Mouse (Mus musculus) erythroblast, embryonic 14.5 days (primary cell): ENCODE measurements around the gene Akirin1. TPM values are rescaled to one million over a fixed set of nuclear protein-coding genes. Genes with fewer than 3 reads are reported as not detected.

Source experiments
- H3K27me3 ChIP-seq: 2 replicates; pipeline ENCODE4 v1.6.1; 2012; ENCODE audit warnings: inconsistent platforms; ENCODE audit not compliant: control insufficient read depth
- H3K36me3 ChIP-seq: 2 replicates; pipeline ENCODE4 v1.6.1; 2012; ENCODE audit warnings: mild to moderate bottlenecking, inconsistent platforms; ENCODE audit not compliant: control insufficient read depth
- H3K4me1 ChIP-seq: 2 replicates; pipeline ENCODE4 v1.6.1; 2012; ENCODE audit warnings: inconsistent platforms; ENCODE audit not compliant: control insufficient read depth
- H3K4me3 ChIP-seq: replicated peaks from 2 replicates; pipeline ENCODE3; 2012; ENCODE audit warnings: moderate library complexity, mild to moderate bottlenecking, inconsistent platforms
- H3K9me3 ChIP-seq: 2 replicates; pipeline ENCODE4 v1.6.1; 2012; ENCODE audit warnings: low read length, inconsistent platforms, mixed read lengths; ENCODE audit not compliant: control insufficient read depth
- GATA1 ChIP-seq: IDR thresholded peaks from 2 replicates; pipeline ENCODE4 v1.6.1; 2012; ENCODE audit warnings: low read length, inconsistent platforms, mixed read lengths
- TAL1 ChIP-seq: IDR thresholded peaks from 3 replicates; pipeline ENCODE4 v1.6.1; 2012; ENCODE audit warnings: low read length, inconsistent platforms, mixed read lengths
- polyA plus RNA-seq: library from polyadenylated mRNA; stranded (reverse); fragments of >175 nt; gene quantifications from 2 replicates; pipeline ENCODE4 v1.2.3, GENCODE M21; 2012

The Akirin1 gene
- polyA plus RNA-seq, 1 experiment: 16.4 TPM

- H3K36me3 ChIP-seq: no peaks in the 10 kb centered on the region
- TF ChIP-seq TAL1: no peak
- H3K27me3 ChIP-seq: peaks cover 32% of the 10 kb centered on the region
- H3K9me3 ChIP-seq: no peaks in the 10 kb centered on the region
- no peaks in the 10 kb centered on the region for H3K4me1 ChIP-seq
- H3K4me3 ChIP-seq: no peak overlapping the region
Observed at GRCm38 (mm10) chr4:123692071-123692470, 58.1 kb downstream of the Akirin1 start.

DNA sequence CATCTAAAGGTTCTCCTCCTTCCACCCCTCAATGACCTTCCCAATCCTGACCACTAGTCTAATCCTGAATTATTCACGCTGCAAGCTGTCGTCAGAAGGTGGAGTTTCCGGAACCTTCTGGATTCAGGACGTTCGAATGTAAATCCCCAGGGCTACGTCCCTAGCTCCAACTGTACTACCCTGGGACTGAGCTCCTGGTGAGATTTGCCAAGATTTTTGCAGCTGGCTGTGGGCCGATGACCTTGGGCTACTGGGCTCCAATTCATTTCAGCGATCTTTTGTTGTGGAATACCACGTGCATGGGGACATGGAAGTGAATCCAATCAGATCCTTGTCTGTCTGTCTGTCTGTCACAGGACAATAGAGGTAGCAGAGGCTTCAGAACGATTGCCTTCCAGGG, 59.8 kb downstream of the Akirin1 start:
- Histone ChIP-seq H3K36me3 (no peaks in the 10 kb centered on the region), H3K27me3 (peaks cover 49% of the 10 kb centered on the region), H3K9me3 (peaks cover 4% of the 10 kb centered on the region; the same call in 1 of the 2 replicates), H3K4me3 (no peak overlapping the region), H3K4me1 (peaks cover 6% of the 10 kb centered on the region)
- TF ChIP-seq GATA1 (no peak), TAL1 (no peak)

DNA sequence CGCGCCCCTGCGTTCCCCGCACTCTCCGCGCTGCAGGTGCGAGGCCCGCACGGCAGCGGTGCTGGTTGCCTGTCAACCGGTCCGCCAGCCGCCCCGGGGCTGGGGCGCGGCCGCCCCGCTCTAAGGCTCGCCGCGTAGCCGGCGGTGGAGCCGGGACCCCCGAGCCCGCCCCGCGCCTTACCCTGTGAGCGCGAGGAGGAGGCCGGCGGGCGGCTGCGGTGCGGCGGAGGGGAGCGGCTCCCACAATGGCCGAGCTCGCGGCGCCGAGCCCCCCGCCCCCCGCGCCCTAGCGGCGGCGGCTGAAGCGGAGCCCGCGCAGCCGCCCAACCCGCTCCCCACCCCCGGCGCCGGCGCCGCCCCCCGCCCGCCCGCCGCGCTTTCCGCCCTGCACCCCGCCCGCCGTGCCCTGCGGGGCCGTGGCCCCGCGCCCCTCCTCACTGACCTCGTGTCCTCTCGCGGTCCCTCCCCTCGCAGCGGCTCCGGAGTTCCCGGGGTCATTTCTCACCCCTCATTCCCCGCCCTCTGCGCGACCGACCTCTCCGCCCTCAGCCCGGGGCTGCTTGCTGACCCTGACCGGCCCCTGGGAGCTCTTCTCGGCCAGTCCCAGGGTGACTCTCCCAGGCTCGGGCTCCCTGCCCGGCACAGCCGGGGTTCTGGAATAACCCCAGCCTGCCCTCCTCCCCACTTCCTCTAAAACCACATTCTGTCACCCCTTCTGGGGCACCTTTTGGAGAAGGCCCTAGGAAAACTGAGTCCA, 62.9 kb downstream of the Akirin1 start:
- TF ChIP-seq TAL1 (no peak), GATA1 (no peak)
- H3K4me3 ChIP-seq: peak overlapping the region; percentile 51
- H3K27me3 ChIP-seq: peaks cover 72% of the 10 kb centered on the region
- H3K4me1 ChIP-seq: peaks cover 6% of the 10 kb centered on the region
- H3K9me3 ChIP-seq: peaks cover 4% of the 10 kb centered on the region; the same call in 1 of the 2 replicates
- H3K36me3 ChIP-seq: no peaks in the 10 kb centered on the region

DNA sequence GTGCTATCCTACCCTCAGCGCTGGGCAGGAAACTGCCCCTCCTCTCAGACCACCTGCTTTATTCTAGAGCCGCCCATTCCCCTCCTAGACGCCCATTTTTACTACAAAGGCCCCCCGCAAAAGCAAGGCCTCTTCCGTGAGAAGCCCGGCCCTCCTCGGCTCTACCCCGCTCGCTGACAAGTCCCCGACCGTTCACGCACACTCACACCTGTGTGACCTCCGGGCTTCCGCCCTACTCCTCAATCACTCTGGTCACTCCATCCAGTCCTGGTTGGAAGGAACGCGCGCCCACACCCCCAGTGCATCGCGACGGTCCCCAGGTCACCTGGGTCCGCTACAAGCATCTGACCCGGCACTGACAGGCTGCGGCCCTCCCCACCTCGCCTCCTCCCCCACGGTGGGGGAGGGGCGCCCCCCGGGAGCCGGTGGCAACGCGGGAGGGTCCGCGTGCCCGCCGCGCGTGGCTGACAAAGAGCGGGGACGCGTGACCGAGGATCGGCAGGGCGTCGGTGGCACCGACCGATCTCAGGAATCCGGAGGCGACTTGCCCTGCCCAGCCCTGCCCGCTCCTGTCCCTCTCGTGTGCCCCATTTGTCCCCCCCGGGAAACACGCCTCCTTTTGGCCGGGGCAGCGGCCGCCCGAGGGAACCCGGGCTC, 63.6 kb downstream of the Akirin1 start:
- Histone ChIP-seq H3K4me1 (peaks cover 6% of the 10 kb centered on the region), H3K4me3 (peak overlapping the region; percentile 51), H3K27me3 (peaks cover 66% of the 10 kb centered on the region), H3K36me3 (no peaks in the 10 kb centered on the region), H3K9me3 (peaks cover 4% of the 10 kb centered on the region; the same call in 1 of the 2 replicates)
- TF ChIP-seq TAL1 (no peak), GATA1 (no peak)

DNA sequence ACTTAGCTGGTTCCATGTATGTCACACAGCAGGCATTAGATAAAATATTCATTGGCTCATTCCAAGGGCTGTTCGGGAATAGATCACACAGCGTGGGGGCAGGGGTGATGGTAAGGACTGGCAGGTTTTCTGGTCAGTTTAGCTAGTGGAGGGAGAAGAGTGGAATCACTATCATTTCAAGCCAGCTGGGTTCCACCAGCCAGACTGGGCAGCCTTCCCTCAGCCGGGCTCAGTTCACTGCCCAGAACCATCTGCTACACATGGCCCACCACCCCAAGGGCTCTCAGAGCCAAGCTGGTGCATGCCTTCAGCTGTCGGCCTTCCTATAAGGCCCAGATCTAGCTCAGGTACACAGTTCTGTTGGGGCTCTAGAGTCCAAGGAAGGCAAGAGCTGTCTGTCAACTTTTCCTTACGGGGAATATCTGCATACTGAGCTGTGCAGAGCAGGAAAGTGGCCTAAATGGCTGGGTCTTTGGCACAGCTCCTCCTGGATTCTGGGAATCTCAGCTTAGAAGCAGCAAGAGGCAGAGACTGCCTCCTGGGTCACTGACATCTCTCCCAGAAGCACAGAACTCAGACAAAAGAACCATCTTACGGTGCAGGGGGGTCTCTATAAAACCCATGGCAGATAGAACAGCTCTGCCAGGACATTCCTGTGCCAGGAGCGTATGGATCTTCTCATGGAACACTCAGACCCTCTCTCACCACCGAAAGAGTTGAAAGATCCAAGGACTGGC, 64.5 kb downstream of the Akirin1 start:
- H3K27me3 ChIP-seq: peaks cover 66% of the 10 kb centered on the region
- peaks cover 4% of the 10 kb centered on the region; the same call in 1 of the 2 replicates for H3K9me3 ChIP-seq
- H3K4me1 ChIP-seq: peaks cover 6% of the 10 kb centered on the region
- TF ChIP-seq GATA1: no peak
- no peak overlapping the region for H3K4me3 ChIP-seq
- H3K36me3 ChIP-seq: no peaks in the 10 kb centered on the region

DNA sequence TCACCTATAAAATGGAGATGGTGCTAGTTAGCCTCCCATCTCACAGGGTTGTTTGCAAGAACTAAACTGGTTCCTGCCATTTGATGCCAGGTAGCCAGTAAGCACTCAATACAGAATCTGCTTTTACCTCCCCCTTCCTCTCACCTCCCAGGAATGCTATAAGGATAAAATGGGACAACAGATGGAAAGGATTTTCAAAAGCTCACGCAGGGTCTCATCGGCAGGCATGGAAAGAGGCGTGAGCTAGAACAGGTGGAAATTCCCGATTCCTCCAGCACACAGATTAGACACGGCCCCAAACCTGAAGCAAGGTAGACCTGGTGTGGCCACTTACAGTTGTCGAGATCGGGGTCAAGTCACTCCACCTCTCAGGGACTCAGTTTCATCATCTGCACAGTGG, 65.1 kb downstream of the Akirin1 start:
- no peaks in the 10 kb centered on the region for H3K36me3 ChIP-seq
- no peak for TF ChIP-seq TAL1
- TF ChIP-seq GATA1: no peak
- H3K9me3 ChIP-seq: peaks cover 4% of the 10 kb centered on the region; the same call in 1 of the 2 replicates
- H3K4me1 ChIP-seq: peaks cover 6% of the 10 kb centered on the region
- peaks cover 62% of the 10 kb centered on the region for H3K27me3 ChIP-seq
- no peak overlapping the region for H3K4me3 ChIP-seq

Other genes starting within 250 kb of the Akirin1 start
- gene Macf1, start 66.0 kb downstream of the Akirin1 start, polyA plus RNA-seq: 4.9 and 5.5 TPM in 2 replicates
- 8.9 and 13.5 TPM in 2 replicates for gene Ndufs5, start 32.1 kb downstream of the Akirin1 start, polyA plus RNA-seq
- not detected in 2 replicates for gene Rhbdl2, start 37.5 kb upstream of the Akirin1 start, polyA plus RNA-seq
- not detected in 2 replicates for gene 4933427I04Rik, start 109.3 kb upstream of the Akirin1 start, polyA plus RNA-seq
- 3.2 and 5.4 TPM in 2 replicates for gene Mycbp, start 154.5 kb upstream of the Akirin1 start, polyA plus RNA-seq
- gene Rragc, start 167.1 kb upstream of the Akirin1 start, polyA plus RNA-seq: 0.55 and 0.64 TPM in 2 replicates
- gene 4930535I16Rik, start 167.7 kb upstream of the Akirin1 start, polyA plus RNA-seq: not detected in 2 replicates